Mouse (Mus musculus): ENCODE data around the gene Kcnq1.

Kcnq1 gene

GRCm38 (mm10) chr7:143286532-143287290, 180.5 kb downstream of the Kcnq1 start:
- peak; percentile 18 for DNase-seq

- no peak for DNase-seq
Observed at GRCm38 (mm10) chr7:143288135-143288534, 182.0 kb downstream of the Kcnq1 start.

DNA sequence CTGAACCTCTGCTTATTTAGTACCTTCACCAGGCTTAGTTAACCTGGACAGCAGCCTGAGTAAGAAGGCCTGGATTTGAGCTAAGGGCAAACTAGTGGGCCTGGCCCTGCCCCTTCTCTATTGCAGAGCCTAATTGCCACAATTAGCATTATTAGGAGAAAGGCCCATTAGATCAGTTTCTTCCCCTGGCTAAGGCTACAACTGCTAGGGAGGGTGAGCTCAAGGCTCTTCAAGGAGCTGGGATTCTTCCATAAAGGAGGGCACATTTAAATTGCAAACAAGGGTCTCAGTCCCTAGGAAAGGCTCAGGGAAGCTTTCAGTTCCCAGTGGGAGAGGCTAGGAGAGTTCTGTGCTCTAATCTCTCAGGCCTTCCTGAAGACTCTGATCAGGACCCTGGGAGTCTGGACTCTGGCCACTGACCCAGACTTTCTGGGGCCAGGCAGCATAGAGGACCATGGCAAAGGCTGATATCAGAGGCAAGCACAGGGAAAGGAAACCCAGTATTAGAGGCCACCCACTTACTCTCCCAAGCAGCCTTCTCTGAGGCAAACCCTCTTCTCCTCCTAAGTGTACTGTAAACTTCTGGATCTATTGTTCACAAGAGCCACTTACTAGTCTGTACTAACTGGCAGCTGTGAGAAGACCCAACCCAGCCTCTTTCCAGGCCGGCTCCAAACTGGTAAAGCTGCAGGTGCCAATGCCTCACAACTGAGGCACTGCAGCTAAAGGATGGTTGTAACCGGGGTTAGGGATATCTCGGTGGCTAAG, 183.1 kb downstream of the Kcnq1 start:
- DNase-seq = no peak

DNA sequence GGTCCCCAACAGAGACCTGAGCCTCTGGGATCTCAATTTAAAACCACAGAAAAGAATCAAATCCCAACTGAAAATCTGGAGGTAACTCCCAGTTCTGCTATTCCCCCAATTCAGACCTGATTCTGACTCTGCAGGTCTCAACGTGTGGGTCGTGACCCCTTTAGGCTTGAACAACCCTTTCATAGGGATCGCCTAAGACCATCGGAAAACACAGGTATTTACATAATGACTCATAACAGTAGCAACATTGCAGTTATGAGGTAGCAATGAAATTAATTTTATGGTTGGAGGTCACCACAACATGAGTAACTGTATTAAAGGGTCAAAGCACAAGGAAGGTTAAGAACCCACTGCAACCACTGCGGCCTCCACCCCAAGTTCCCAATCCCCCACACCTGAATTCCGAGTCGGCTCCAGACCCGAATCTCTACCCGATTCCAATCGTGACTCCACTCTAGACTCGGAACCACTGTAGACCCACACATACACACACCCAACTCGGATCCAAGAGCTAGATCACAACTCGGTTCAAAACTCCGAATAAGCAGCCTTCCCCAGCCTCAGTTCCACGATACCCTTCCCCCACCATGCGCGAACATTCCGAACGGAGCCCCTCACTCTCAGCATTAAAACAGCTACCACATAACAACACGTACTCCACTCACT, 188.7 kb downstream of the Kcnq1 start:
- DNase-seq = peak; percentile 18

- DNase-seq = peak; percentile 49
Observed at GRCm38 (mm10) chr7:143295356-143296000, 189.3 kb downstream of the Kcnq1 start.

GRCm38 (mm10) chr7:143296001-143296379, 189.8 kb downstream of the Kcnq1 start:
- no peak for DNase-seq

DNA sequence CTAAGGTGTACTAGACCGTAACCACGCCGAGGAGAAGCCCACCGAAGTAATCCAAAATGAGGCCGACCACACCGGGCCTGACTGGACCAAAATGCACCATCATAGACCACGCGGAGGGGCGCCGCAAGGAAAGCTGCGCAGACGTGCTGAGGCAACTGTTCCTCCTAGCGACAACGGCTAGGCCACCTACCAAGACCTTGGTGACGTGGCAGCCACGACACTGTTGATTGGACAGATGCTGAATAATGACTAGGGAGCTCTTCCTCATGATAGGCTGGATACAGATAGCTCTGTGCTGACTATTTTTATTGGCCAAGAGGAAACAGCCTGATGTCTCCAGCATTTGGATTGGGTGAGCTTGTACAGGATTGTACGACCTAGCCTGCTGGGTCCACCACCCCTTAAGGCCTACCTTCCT, 190.2 kb downstream of the Kcnq1 start:
- peak; percentile 89 for DNase-seq

DNA sequence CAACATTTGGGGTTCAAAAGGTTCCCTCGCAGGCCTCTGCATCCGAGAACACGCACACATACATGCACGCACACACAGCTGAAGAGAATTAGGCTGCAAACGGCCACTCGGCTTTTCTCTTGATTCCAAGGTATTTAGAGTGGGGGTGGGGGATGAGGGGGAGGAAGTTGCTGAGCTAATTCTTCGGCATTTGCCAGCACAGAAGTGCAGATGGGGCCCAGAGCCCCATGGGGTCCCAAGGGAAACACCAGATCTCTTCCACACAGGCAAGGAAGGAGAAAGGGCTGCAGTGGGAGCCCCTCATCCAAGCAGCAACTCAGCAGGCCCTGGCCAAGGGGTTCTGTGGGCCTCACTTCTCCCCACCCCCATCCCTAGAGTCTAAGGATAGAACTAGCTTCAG, 193.9 kb downstream of the Kcnq1 start:
- no peak for DNase-seq

DNA sequence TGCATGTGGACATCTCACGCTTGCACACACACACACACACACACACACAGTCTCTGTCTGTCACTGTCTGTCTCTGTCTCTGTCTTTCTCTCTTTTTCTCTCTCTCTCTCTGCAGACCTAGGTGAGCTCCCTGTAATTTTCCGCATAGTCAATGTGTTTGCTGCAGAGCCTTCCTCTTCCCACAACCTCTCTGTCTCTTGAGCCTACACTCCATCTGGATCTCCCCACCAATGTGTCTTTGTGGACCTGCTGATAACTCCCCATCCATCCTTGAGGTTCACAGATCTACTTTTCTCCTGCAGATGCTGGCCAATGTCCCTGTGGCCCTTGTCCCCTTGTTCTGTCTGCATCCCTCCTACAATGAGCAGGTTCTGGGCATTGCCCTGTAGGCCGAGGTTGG, 194.5 kb downstream of the Kcnq1 start:
- DNase-seq = no peak

DNA sequence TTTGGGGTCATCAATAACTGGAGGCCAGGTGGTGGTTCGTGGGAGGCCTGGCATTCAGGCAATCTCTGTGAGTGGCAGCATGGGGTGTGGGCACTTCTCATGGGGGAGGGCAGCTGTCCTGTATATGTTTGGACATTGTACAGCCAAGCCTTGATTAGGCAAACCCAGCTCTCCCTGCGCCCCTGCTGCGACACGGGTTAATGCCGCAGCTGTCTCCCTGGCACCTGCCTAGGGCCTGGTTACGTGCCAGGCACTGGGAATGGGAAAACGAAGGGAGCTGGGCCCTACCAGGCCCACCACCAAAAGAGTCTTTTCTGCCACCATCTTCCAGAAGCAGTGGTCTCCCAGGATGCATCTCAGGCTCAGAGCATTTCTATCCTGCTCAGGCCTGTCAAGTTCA, 196.0 kb downstream of the Kcnq1 start:
- DNase-seq = no peak

DNA sequence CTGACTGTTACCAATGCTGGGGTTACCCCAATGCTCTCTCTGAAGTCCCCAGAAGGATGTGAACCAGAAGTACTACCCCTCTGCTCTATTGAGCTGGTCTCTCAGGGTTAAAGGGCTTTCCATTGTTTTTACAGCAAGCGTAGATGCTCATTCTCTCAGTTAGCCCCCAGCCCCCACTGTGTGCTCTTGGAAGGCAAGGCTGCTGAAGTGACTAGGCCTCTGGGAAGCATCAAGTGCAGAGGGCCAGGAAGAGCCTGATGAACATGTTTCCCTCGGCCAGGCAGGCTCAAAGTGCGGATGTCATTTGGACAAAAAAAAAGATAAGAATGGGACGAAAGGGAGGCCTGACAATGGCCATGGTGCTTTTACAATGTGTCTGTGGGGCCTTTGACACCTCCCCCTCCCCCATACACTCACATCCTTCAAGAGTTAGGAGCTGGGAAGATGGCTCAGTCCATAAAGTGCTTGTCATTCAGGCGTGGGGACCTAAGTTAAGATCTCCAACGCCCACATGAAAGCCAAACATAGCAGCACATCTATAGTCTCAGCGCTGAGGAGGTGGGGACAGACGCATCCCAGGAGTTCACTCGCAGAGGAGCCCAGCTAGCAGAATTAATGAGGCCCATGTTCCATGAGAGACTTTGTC, 196.6 kb downstream of the Kcnq1 start:
- no peak for DNase-seq

DNA sequence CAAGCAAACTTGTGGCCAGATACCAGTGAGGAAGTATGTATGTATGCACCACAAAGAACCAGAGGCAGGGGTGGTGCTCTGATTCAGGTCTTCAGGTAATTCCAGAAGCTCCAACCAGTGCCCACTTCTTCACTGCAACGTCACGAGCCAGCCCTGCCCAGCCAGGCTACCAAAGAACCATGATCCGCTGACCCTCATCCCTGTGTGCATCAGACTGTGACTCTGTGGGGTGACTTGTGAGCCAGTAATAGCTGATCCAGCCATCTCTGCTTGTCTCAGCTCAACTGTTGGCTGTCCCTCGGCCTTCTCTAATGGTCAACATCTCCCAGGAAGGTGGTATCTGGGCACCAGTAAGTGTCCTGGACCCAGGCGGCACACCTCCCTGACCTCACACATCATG, 197.4 kb downstream of the Kcnq1 start:
- DNase-seq = no peak

DNA sequence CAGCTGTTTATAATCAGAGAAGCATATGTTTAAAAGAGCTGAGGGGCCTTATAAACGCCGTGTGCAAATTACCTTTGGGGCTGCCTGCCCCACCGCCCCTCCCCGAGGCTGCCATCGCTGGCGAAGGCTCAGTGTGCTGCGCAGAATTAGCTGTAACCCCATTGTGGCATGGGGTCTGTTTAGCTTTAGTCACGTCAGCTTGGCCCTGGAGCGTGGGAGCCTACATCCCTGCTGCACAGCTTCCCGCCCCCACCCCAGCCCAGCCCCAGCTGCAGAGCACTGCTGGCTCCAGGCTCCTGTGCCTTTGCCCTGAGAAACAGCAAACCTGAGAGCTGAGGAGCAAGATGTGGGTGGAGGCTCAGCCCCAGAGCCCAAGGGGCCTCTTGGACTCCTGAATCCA, 199.6 kb downstream of the Kcnq1 start:
- DNase-seq = no peak

DNA sequence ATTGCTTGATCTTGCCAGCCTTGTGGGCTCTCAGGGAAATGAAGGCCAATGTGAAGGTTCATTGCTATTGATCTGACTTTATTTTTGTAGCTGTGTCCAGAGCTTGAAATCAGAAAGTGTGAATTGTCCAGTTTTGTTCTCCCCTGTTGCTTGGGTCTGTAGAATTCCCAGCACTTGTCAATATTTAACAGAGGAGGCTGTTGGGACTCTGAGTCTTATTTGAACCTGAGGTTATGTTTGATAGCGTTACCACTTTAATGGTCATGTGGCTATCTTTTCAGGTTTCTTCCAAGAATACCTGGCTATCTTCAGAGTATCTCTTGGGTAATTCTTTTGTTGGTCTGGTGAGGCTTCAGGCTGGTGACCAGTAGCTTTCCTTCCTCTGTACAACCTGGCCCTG, 201.8 kb downstream of the Kcnq1 start:
- no peak for DNase-seq

GRCm38 (mm10) chr7:143310311-143310710, 204.1 kb downstream of the Kcnq1 start:
- DNase-seq = no peak

DNA sequence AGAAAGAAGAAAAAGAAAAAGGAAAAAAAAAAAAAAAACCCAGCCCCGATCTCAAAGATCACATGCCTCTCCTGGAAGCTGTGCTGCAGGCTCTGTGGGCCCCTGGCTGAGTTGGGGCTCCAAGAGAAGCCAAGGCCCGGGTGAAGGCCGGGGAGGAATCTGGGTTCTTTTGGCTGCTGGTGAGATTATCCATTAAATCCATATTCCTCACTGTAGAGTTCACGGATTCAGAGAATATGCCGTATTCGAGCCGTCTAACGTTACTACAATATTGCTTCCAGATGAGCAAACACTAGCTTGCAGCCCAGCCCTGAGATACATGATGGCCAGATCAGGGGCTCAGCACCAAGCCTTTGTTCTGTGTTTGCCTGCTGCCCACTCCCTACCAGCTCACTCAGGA, 204.7 kb downstream of the Kcnq1 start:
- no peak for DNase-seq

DNA sequence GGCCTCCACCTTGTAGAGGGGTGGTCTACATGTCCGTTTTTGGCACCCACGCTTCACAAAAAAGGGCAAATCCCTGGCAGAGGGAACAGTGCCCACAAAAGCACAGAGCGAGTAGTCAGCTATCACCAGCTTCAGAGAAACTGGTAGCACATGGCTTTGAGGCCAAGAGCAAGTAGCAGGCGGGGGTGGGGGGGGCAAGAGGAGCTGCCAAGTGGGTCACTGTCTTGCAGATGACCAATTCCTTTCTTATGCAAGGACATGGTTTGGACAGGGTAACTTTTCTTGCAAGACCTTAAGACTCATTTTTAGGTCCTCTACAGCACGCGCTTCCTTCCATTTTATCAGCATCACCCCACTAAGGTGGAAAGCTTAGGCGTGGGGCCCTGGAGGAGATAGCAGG, 205.3 kb downstream of the Kcnq1 start:
- DNase-seq = no peak

DNA sequence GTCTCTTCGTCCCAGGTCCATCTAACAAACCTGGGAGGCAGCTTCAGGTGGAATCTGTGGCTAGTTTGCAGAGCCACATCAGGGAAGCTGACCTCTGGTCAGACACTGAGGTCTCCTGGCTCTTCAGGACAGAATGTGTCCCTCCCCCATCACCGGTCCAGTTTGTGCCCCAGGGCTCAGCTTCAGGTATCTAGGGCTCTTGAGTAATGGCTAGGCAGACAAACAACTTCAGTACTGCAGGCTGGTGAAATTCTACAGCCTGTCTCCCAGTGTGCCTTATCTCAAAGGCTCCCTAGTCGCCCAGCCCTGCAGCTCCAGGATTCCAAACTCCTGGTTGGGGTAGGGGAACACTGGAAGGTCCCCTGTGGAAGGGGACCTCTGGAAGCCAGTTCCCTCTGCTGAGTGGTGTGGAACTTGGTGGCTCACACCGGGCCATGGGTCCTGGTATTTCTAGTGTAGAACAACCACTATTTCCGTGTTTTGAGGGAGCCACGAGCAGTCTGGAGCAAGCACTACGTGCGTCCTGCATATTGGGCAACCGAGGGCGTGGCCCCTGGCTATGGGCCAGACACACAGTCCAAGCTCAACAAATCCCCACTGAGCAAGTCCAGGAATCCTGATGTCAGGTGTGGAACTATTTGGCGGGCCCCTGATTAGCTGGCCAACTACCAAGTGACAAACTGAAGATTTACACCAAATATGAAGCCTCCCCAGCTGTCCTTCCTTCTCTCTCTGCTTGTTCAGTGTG, 207.6 kb downstream of the Kcnq1 start:
- peak; percentile 62 for DNase-seq

- DNase-seq = no peak
Observed at GRCm38 (mm10) chr7:143318512-143318911, 212.3 kb downstream of the Kcnq1 start.

GRCm38 (mm10) chr7:143320367-143320766, 214.2 kb downstream of the Kcnq1 start:
- DNase-seq = no peak

DNA sequence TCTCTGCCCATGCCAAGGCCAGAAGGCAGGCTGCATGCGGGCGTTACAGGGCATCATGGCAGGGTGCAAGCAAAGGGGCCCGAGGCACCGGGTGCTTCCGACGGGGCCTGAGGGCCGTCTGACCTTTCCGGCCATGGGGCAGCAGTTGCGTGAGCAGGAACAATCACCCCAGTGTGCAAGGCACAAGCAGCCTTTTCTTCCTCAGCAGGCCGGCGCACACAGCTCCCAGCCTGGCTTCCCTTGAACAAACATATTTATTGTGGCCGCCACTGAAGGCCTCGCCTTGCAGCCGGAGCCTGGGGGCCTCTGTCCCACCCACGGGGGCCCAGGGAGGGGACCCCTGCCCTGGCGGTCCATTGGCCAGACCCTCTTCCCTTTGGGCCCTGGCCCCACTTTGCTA, 218.9 kb downstream of the Kcnq1 start:
- DNase-seq = no peak

Data from kidney, adult 18-20 months (tissue).